Mouse (Mus musculus) ES-Bruce4 (cell line): Measurements from ENCODE around the gene 1700037C18Rik. TPM values are rescaled to one million over a fixed set of nuclear protein-coding genes. Genes with fewer than 3 reads are reported as not detected.

ENCODE experiments used
- H3K27ac ChIP-seq: 2 replicates; pipeline ENCODE4 v1.5.1; 2012; ENCODE audit warnings: low read length, inconsistent platforms; ENCODE audit not compliant: insufficient read depth
- H3K27me3 ChIP-seq: 2 replicates; pipeline ENCODE4 v1.6.1; 2012; ENCODE audit warnings: mild to moderate bottlenecking, low read length, inconsistent platforms; ENCODE audit not compliant: control insufficient read depth, poor library complexity, insufficient read depth, severe bottlenecking
- H3K36me3 ChIP-seq: 2 replicates; pipeline ENCODE4 v1.6.1; 2012; ENCODE audit warnings: inconsistent platforms, mild to moderate bottlenecking, low read length, moderate library complexity; ENCODE audit not compliant: control insufficient read depth, poor library complexity, insufficient read depth, severe bottlenecking
- H3K4me1 ChIP-seq: one replicate; pipeline ENCODE4 v1.8.1; 2011; ENCODE audit warnings: low read length; ENCODE audit not compliant: control insufficient read depth, insufficient read depth
- H3K4me3 ChIP-seq: 2 replicates; pipeline ENCODE4 v1.5.1; 2011; ENCODE audit warnings: low read depth, mild to moderate bottlenecking, low read length
- H3K9ac ChIP-seq: 2 replicates; pipeline ENCODE4 v1.6.1; 2012; ENCODE audit warnings: low read depth, mild to moderate bottlenecking, inconsistent platforms; ENCODE audit not compliant: poor library complexity, severe bottlenecking
- H3K9me3 ChIP-seq: replicated peaks from 2 replicates; pipeline ENCODE4 v1.6.1; 2012; ENCODE audit warnings: mild to moderate bottlenecking, low read length, inconsistent platforms; ENCODE audit not compliant: control insufficient read depth, poor library complexity, insufficient read depth, severe bottlenecking
- CTCF ChIP-seq: IDR thresholded peaks from one replicate; pipeline ENCODE4 v1.8.1; 2011; ENCODE audit warnings: low read depth, low read length
- EP300 ChIP-seq: IDR thresholded peaks from 2 replicates; pipeline ENCODE4 v1.6.1; 2011; ENCODE audit warnings: low read depth, low read length; ENCODE audit not compliant: insufficient read depth
- POLR2A ChIP-seq: IDR thresholded peaks from one replicate; pipeline ENCODE4 v1.8.1; 2011; ENCODE audit warnings: low read length; ENCODE audit not compliant: insufficient read depth
- polyA plus RNA-seq: library from polyadenylated mRNA; stranded (reverse); fragments of >200 nt; gene quantifications from 2 replicates; pipeline ENCODE4 v1.2.4, GENCODE M21; 2011; ENCODE audit warnings: low read depth; ENCODE audit not compliant: missing spikeins, insufficient read depth, insufficient read length

1700037C18Rik gene
- 1.6 and 2.7 TPM in 2 replicates for polyA plus RNA-seq

DNA sequence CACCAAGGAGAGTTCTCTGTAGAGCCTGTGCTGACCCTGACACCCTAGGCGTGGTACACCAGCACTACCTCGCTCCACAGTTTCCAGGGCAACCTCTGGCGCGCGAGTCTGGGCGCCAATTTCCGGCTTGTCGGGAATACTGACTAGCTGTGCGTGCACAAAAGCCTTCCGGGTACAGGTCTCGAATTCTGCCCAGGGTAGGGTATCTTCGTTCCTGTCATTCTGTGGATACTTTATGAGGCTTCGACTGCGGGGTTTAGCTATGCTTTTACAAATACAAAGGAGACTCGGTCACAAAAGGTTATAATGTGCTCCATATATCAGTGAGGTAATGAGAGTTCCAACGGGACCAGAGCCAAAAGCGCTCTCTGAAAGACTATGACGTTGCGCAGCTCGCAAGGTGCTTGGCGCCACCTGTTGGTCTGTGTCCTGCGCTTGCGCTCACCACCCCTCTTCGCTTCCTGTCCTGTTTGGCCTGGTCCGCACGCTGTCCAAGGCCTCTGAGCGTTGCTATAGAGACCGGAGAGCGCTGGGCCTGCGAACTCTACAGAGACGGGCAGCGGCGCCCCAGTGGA lies at the start of gene 1700037C18Rik, which contains the start of gene Cluap1:
Gene 1700037C18Rik (minus strand): TSS at position 153 of the 575 bp plus-strand sequence.
Gene Cluap1 (plus strand): TSS at position 265 of the 575 bp plus-strand sequence.
- Histone ChIP-seq H3K27me3 (no peaks in the 10 kb centered on the region), H3K27ac (no peak within 1 kb of the TSS), H3K36me3 (0 out of 2 replicates have a peak, but pooled peaks cover 4% of the 10 kb centered on the region), H3K4me1 (no peaks in the 10 kb centered on the region), H3K9me3 (no peaks in the 10 kb centered on the region), H3K4me3 (peak within 1 kb of the TSS; percentile 76), H3K9ac (peak within 1 kb of the TSS; percentile 41)
- TF ChIP-seq POLR2A (peak; percentile 12), CTCF (peak; percentile 85), EP300 (0 out of 2 replicates have a peak, but pooled peaks have one; percentile 12)

- TF ChIP-seq POLR2A (no peak), CTCF (no peak), EP300 (no peak)
- no peaks in the 10 kb centered on the region for H3K4me1 ChIP-seq
- H3K36me3 ChIP-seq: no peaks in the 10 kb centered on the region
- no peaks in the 10 kb centered on the region for H3K9me3 ChIP-seq
- no peak overlapping the region for H3K9ac ChIP-seq
- no peak overlapping the region for H3K4me3 ChIP-seq
- no peaks in the 10 kb centered on the region for H3K27me3 ChIP-seq
- no peak overlapping the region for H3K27ac ChIP-seq
Measured at GRCm38 (mm10) chr16:3956369-3956768, 47.9 kb upstream of the 1700037C18Rik start.

DNA sequence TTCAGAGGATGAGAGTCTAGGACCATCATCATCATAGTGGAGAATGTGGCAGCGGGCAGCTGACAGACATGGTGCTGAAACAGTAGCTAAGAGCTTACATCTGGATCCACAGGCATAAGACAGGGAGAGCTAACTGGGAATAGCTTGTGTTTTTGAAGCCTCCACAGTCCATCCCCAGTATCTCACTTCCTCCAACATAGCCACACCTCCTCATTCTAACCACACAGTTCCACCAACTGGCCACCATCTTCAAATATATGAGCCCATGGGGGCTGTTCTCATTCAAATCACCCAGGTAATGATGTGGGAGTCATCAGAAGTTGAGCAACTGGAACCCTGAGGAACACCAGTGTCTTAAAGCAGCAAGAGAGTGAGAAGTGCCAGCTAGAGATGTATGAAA lies 42.7 kb upstream of the 1700037C18Rik start:
- TF ChIP-seq CTCF (no peak), EP300 (no peak), POLR2A (no peak)
- H3K4me3 ChIP-seq: no peak overlapping the region
- H3K9ac ChIP-seq: no peak overlapping the region
- no peaks in the 10 kb centered on the region for H3K4me1 ChIP-seq
- no peaks in the 10 kb centered on the region for H3K36me3 ChIP-seq
- H3K27ac ChIP-seq: no peak overlapping the region
- no peaks in the 10 kb centered on the region for H3K9me3 ChIP-seq
- H3K27me3 ChIP-seq: no peaks in the 10 kb centered on the region

DNA sequence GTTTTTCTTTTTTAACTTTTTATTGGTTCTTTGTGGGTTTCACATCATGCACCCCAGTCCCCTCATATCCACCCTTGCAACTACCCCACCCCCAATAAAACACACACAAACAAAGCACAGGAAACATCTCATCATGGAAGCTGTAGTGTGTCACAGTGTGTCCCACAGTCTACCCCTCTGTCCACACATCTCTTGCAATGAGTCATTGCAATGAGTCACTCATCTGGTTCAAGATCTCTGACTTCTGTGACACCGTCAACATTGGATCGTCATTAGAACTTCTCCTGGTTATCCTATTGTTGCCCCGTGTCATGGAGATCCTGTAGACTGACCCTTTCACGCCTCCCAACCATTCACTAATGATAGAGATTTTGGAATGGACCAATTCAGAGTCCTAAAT lies 26.2 kb upstream of the 1700037C18Rik start:
- H3K27me3 ChIP-seq: no peaks in the 10 kb centered on the region
- no peak overlapping the region for H3K9ac ChIP-seq
- no peaks in the 10 kb centered on the region for H3K9me3 ChIP-seq
- H3K27ac ChIP-seq: no peak overlapping the region
- TF ChIP-seq POLR2A: no peak
- TF ChIP-seq CTCF: no peak
- no peak for TF ChIP-seq EP300
- no peak overlapping the region for H3K4me3 ChIP-seq
- no peaks in the 10 kb centered on the region for H3K36me3 ChIP-seq
- H3K4me1 ChIP-seq: no peaks in the 10 kb centered on the region

GRCm38 (mm10) chr16:3934091-3934490 lies 25.6 kb upstream of the 1700037C18Rik start:
- no peak for TF ChIP-seq POLR2A
- no peak for TF ChIP-seq CTCF
- no peak for TF ChIP-seq EP300
- Histone ChIP-seq H3K4me1 (peaks cover 2% of the 10 kb centered on the region), H3K9ac (no peak overlapping the region), H3K27ac (no peak overlapping the region), H3K27me3 (no peaks in the 10 kb centered on the region), H3K4me3 (no peak overlapping the region), H3K36me3 (no peaks in the 10 kb centered on the region), H3K9me3 (no peaks in the 10 kb centered on the region)

DNA sequence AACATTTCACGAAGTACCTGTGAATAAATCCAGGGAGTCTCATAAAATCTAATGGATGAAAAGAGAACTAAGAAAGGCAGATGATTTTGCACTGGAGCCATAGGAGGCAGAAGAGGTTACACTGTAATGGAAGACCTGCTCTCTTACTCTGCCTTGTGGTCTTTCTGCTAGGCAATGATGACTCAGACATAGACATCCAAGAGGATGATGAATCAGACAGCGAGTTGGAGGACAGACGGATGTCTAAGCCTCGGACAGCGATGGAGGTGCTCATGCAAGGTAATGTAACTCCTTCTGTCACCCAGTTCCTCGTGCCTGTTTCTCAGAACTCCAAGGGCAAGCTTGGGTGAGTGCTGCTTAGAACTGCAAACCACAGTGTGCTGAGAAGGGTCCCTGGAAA lies 25.0 kb upstream of the 1700037C18Rik start:
- no peaks in the 10 kb centered on the region for H3K36me3 ChIP-seq
- TF ChIP-seq POLR2A (no peak), CTCF (no peak), EP300 (no peak)
- no peak overlapping the region for H3K27ac ChIP-seq
- no peaks in the 10 kb centered on the region for H3K9me3 ChIP-seq
- H3K4me1 ChIP-seq: peaks cover 2% of the 10 kb centered on the region
- no peak overlapping the region for H3K4me3 ChIP-seq
- H3K9ac ChIP-seq: no peak overlapping the region
- no peaks in the 10 kb centered on the region for H3K27me3 ChIP-seq
